Mouse (Mus musculus) embryonic facial prominence, embryonic 10.5 days (tissue): Measurements from ENCODE around the gene Krt90. TPM values are rescaled to one million over a fixed set of nuclear protein-coding genes. Genes with fewer than 3 reads are reported as not detected.

Experiments used
- DNase-seq: peaks from one replicate; pipeline ENCODE4 v3.0.0-alpha.2; 2017; ENCODE audit warnings: low spot score
- H3K27ac ChIP-seq: fragments of 300-500 bp; sonication (generic); replicated peaks from 2 replicates; pipeline ENCODE4 v1.5.1; 2016; ENCODE audit warnings: mild to moderate bottlenecking
- H3K27me3 ChIP-seq: fragments of 300-500 bp; sonication (generic); replicated peaks from 2 replicates; pipeline ENCODE4 v1.6.1; 2016; ENCODE audit warnings: low read depth, mild to moderate bottlenecking; ENCODE audit not compliant: poor library complexity, severe bottlenecking
- H3K36me3 ChIP-seq: fragments of 300-500 bp; sonication (generic); replicated peaks from 2 replicates; pipeline ENCODE4 v1.6.1; 2016; ENCODE audit warnings: mild to moderate bottlenecking, moderate library complexity
- H3K4me1 ChIP-seq: fragments of 300-500 bp; sonication (generic); 2 replicates; pipeline ENCODE4 v1.6.1; 2016
- H3K4me3 ChIP-seq: fragments of 300-500 bp; sonication (generic); 2 replicates; pipeline ENCODE4 v1.5.1; 2016; ENCODE audit warnings: mild to moderate bottlenecking, moderate library complexity
- H3K9me3 ChIP-seq: fragments of 300-500 bp; sonication (generic); 2 replicates; pipeline ENCODE4 v1.6.1; 2016; ENCODE audit warnings: mild to moderate bottlenecking
- WGBS: fragments of 180-500 bp; shearing (Covaris S2); methylation state at CpG from one replicate; pipeline ENCODE4 v1.1.7; 2016; 5-methylcytosine and 5-hydroxymethylcytosine counted together
- microRNA-seq: library from miRNA; unstranded; fragments of <30 nt; microRNA quantifications from one replicate; pipeline ENCODE4, GENCODE M21; 2017
- polyA plus RNA-seq: library from polyadenylated mRNA; unstranded; fragments of >200 nt; fragmentation: Nextera tagmentation; extraction: Ambion mirVana; gene quantifications from 2 replicates; pipeline ENCODE4 v1.2.1, GENCODE M21; 2016

Krt90 gene
- polyA plus RNA-seq, 1 experiment from 2014 or later: 0.24 TPM

- no peaks in the 10 kb centered on the region for H3K9me3 ChIP-seq
- DNase-seq: no peak
- peaks cover 17% of the 10 kb centered on the region for H3K4me1 ChIP-seq
- H3K36me3 ChIP-seq: no peaks in the 10 kb centered on the region
- 0 out of 2 replicates have a peak overlapping the region, but pooled peaks have one; percentile 7 for H3K27ac ChIP-seq
- no peaks in the 10 kb centered on the region for H3K27me3 ChIP-seq
- 53% methylated on average over 14 of the region's 14 CpGs for WGBS
- H3K4me3 ChIP-seq: no peak overlapping the region
These were observed 55.6 kb downstream of the Krt90 start for GRCm38 (mm10) chr15:101506896-101507758.

Small RNA genes lying within 50 kb of the gene (microRNA-seq; reads per million reads assigned to microRNA genes)
- gene Gm44393 (not detected), gene Gm44460 (not detected)

Other genes starting within 250 kb of the Krt90 start
- gene Krt80, start 192.8 kb downstream of the Krt90 start, polyA plus RNA-seq: 0.04 and 0.16 TPM in 2 replicates
- 16.2 and 17.4 TPM in 2 replicates for gene Krt7, start 151.9 kb downstream of the Krt90 start, polyA plus RNA-seq
- 0.12 TPM in 1 of 2 replicates, not detected in the other for gene Krt87, start 124.1 kb downstream of the Krt90 start, polyA plus RNA-seq
- not detected in 2 replicates for gene Krt88, start 115.2 kb downstream of the Krt90 start, polyA plus RNA-seq
- not detected in 2 replicates for gene Krt81, start 99.2 kb downstream of the Krt90 start, polyA plus RNA-seq
- not detected in 2 replicates for gene Krt86, start 89.5 kb downstream of the Krt90 start, polyA plus RNA-seq
- not detected in 2 replicates for gene Krt83, start 71.4 kb downstream of the Krt90 start, polyA plus RNA-seq
- not detected in 2 replicates for gene Gm49425, start 45.7 kb downstream of the Krt90 start, polyA plus RNA-seq
- gene Krt84, start 30.1 kb downstream of the Krt90 start, polyA plus RNA-seq: not detected in 2 replicates
- gene Krt82, start 12.3 kb downstream of the Krt90 start, polyA plus RNA-seq: not detected in 2 replicates
- gene Krt75, start 11.0 kb upstream of the Krt90 start, polyA plus RNA-seq: 0.09 TPM in 2 replicates
- not detected in 2 replicates for gene Gm5414, start 65.2 kb upstream of the Krt90 start, polyA plus RNA-seq
- gene Gm5478, start 84.4 kb upstream of the Krt90 start, polyA plus RNA-seq: not detected in 2 replicates
- not detected in 2 replicates for gene Krt6b, start 117.3 kb upstream of the Krt90 start, polyA plus RNA-seq
- 0.06 and 0.09 TPM in 2 replicates for gene Krt6a, start 131.4 kb upstream of the Krt90 start, polyA plus RNA-seq
- 1.1 and 5.4 TPM in 2 replicates for gene Krt5, start 149.9 kb upstream of the Krt90 start, polyA plus RNA-seq
- gene Krt71, start 180.2 kb upstream of the Krt90 start, polyA plus RNA-seq: not detected in 2 replicates
- gene Krt72, start 223.5 kb upstream of the Krt90 start, polyA plus RNA-seq: not detected in 2 replicates
- not detected in 2 replicates for gene Krt73, start 239.4 kb upstream of the Krt90 start, polyA plus RNA-seq